Mouse (Mus musculus) left cerebral cortex, adult 9 months (tissue): Measurements from ENCODE around the gene D5Ertd579e.

Source experiments
- DNase-seq, 2 experiments: peaks; one replicate each; pipeline ENCODE4 v3.0.0; 2022; ENCODE audit warnings: low spot score in 2 of 2

D5Ertd579e gene

DNA sequence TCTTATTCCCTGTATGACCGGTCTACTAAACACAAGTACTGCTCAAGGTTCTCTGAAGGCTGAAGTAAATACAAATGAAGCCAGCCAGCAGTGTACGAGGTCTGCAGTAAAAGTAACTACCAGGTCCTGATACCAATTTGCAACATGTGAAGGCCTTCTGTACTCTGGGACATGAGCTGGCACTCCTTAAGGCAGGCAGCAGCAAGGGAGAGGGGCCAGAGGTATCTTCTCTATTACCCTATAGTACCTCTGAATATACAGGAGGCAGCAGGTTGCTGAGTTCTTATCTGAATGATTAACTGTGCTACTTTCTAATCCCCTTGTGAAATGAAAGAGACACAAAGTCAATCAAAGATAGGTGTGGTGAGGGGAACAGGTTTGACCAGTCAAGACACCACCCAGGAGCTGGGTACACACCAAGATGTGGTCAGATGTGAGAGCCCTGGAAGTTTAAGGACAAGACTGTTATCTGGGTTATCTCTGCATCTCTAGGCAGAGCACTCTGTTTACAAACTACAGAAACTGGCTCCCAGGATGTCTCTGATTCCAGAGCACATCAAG, 86.8 kb downstream of the D5Ertd579e start:
- no peak for DNase-seq

DNA sequence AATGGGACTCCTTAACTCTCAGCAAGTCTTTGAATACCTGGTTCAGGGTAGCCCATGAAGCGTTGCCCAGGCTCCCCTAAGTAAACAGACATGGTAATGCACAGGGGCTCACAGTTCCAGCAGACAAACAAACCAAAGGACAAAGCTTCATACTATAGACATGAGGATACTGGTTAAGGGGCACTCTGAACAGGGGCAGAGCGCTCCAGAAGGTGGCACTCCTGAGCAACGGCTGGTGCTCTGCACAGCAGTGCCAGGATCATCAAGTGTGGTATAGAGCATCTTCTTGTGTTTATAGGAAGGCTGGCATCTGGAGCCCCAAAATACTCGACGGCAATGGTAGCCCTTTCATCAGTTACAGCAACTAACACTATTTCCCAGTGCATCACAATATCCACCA, 92.8 kb downstream of the D5Ertd579e start:
- peak in 1 of 2 experiments; percentile 55 for DNase-seq

DNA sequence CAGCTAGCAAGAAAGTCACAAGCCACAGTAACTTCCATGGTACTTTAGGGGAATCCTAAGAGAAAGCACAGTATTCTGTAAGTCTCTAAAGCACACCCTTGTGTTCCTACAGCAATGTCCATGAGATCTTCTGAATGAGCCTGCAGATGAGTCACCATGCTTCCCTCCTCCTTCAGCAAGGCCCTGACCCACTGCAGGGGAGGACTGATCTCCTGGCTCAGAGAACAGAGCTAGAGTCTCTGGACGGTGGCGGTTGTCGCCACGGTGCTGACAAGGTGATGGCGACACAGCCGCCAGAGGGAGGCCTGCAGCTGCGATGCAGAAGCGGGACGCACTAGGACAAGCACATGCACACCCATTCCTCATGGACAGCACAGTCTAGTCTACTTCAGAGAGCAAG, 93.8 kb downstream of the D5Ertd579e start:
- no peak for DNase-seq

DNA sequence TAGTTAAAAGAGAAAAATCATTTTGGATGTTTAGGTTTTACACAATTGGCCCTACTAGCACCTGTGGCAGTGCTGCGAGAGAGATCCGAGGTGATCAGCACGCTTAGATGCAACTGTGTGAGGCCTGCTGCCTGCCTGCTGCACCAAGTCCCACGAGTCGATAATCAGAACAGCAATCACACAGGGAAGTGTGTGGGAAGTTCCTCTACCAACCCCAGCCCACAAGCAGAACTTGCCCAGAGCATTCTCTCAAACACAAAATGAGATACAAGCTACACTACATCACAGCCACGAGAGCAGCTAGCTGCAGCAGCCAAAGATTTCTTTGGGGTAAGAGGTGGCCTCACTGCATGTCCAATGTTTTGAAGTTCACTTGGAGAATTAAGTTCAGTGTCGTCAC, 94.3 kb downstream of the D5Ertd579e start:
- no peak for DNase-seq

DNA sequence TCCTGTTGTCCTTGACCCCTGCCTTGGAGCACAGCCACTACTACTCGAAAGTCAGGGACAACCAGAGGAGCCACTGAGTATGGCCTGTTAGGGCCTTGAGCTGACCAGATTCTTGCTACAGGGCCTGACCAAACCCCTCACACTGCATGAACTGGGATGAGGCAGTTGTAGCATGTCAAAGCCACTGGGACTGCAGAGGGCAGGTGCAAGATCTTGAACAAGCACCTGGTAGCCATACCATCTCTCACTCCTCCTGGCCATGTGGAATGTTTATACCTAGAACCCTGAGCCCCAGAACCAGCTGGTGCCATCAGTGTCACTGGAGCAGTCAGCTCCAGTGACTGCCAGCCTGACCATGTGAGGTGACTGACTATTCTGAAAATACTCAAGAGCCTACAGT, 96.9 kb downstream of the D5Ertd579e start:
- DNase-seq: no peak

DNA sequence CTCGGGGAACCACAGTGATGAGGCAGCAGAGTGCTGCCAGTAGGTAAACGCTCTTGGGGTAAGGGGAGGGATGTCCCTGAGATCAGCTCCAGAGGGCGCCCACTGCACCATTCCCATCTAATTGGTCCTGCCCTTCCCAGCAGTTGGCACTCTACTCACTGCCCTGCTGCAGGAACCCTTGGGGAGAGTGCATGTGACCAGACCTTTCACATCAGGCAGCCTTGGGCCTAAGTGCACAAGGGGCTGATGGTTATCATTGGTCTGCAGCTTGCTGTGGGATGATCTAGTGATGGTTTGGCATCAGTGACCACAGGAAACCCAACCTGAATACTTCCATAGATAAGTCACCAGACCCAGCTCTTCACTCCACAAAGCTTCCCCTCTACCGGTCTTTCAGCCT, 98.2 kb downstream of the D5Ertd579e start:
- DNase-seq: no peak

DNA sequence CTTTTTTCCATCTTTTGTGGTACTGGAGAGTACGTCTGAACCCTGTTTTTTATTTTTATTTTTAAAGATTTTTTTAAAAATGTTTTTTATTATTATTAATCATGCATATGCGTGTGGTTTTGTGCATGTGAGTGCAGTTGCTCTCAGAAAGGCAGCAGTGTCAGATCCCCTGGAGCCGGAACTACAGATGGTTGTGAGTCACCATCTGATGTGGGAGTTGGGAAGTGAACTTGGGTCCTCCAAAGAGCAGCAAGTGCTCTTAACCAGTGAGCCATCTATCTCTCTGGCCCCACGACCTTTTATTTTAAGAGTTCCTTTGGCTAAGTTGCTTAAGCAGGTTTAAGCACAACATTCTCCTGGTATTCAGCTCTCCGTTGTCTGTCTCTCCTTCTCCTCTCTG, 99.6 kb downstream of the D5Ertd579e start:
- DNase-seq: no peak

DNA sequence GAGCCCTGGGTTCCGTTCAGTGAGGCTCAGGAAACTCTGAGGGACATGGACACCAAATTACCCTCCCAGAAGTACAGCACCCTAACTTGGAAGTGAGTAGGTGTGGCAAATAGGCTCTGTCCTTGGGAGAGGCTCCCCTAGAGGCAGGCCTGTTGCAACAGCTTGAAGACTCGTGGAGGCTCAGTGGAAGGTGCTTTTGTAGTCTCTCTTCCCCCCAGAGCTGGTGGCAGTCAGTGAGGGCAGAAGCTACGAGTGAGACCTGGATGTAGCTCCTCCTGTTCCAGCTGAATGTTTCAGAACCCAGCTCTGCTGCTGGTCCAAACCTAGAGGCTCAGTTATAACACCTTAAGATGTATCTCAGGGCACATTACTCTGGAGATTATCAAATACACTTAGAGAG, 100.7 kb downstream of the D5Ertd579e start:
- no peak for DNase-seq

DNA sequence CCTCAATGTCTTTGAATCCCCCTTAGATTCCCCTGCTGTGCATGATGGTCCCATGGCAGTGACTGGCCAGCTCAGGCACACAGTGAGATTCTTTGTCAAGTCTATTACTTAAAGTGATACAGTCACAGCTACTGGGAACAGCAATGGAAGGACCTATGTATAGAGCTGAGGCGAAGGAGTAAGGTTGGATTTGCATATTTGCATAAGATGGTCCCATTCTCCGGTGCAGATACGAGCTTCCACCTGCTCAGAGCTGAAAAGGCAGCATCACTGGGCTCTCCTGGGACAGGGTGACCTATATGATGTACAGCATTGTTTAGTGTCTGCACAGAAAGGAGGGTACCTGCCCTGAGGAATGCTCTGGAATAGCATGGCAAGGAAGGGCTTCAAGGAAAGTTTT, 101.5 kb downstream of the D5Ertd579e start:
- DNase-seq: no peak

DNA sequence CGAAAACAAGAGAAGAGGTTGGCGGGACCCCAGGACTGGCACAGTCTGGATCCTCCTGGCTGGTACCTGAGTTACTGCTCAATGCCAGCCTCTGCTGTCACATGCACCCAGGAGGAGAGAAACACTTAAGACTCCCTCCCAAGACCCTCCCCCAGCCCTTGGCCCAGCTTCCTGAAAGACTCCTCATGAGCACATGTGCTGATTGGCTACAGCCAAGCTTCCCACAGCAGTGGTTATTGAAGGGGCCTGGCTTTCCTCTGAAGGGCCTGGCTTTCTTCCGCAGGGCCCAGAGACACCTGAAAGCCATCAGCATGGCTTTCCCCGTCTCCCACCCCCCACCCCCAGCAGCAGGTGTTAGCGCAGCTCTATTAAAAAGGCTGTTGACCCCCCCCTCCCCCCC, 102.6 kb downstream of the D5Ertd579e start, which contains the start of gene Tbc1d14:
Gene Tbc1d14, minus strand, starts transcription at position 101 of the 400 bp plus-strand sequence.
- DNase-seq: no peak

DNA sequence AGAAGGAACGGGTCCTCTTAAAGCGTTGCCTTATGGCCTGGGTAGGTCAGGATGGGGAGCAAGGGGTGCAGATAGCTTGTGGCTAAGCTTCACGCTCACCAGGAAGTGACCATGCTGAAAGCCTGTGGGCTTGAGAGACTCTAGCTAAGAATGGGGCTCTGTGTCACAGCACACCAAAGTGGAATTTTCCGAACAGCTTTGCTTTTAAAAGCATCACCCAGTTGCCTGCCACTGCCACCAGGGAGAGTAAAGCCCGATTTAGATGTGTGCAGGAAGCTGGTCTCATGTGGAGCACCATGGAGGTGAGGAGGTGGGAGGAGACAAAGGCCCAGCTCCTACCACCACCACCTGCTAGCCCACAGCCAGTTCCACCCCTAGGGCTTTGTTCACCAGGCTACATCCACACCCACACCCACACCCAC, 105.3 kb downstream of the D5Ertd579e start:
- DNase-seq: peak in 1 of 2 experiments; percentile 65

DNA sequence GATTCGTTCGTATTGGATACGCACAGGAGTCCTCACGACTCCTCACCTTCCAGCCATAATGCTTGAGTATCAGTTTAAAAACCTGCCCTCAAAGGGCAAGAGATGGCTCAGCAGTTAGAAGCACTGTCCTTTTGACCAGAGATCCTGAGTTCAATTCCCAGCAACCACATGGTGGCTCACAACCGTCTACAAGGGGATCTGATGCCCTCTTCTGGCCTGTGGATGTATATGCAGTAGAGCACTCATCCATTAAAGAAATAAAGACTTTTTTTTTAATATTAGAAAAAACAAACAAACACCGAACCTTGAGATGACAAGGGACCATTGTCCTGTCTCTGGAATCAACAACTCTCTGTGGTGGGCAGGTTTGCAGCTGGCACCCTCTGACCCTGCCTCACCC, 111.5 kb downstream of the D5Ertd579e start:
- no peak for DNase-seq

DNA sequence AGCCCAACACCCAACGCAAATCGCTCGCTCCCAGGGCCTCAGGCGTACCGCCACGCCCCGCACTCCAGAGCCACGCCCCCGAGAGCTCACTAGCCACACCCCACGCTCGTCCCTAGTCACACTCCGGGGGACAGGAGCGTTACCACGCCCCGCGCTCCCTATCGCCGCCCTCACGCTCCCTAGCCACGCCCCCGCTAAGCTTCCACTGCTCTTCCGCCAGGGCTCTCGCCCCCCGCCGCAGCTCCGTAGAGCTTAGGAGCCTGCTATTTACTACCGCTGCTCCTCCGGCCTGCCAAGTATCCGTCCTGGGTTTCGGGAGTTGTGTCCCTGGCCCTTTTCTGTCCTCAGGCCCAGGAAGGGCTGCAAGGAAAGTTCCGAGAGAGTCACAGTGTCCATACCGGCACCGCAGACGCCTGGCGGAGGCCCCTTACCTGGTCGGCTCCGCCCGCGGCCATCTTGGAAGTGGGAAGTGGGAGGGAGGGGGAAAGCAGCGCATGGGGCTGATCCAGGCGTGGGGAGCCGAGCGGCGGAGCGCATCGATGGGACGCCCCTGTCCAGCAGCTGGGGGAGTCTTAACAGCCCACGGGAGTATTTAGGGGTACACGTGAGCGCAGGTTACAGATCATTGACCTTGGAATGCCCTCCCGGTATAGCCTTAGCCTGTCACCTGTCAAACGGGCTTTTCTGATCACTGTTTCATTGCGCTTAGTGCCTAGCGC, 113.7 kb downstream of the D5Ertd579e start:
- peak; percentile 98 to 99 for DNase-seq

DNA sequence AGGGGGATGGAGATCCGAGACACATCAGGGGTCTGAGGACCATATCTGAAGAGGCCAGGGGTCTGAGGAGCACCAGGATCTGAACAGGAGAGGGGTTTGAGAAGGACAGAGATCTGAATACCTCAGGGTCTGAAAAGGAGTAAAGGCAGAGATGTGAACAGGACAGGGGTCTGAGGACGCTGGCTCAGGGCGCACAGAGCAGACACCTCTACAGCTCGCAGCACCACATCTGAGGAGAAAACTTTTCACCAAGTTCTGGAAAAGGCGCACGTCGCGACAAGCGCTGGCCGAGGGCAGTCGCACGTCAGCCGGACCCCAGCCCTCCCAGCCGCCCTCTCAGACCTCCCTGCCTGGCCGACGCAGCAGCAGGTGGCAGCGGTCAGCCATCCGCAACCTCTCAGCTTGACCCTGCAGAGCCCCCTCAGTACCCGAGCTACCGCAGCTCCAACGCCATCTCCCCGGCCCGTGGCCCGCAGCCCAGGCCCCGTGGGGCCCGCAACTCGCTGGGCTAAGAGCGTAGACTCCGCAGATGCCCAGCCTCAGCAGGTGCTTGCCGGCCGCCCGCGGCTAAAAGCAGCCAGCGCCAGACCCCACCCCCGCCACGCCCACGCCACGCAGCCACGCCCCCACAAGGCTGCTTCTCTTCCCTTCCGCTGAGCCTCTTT, 114.4 kb downstream of the D5Ertd579e start:
- no peak for DNase-seq

DNA sequence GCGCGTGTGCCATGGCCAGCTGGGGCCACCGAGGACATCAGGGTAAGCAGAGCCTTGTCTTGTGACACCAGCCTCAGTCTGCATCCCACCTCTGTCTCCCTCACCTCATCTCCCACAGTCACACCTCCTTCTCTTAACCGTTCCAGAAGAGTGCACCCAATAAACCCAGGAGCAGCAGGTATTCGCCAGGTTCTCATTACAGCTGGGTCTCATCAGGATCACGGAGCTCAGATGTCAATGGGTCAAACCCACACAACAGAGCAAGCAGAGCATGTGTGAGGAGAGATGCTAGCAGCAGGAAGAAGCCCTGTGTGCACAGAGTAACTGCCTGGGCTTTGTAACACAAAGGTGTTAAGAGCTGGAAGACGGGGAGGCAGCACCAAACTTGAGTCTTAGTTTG, 115.9 kb downstream of the D5Ertd579e start:
- no peak for DNase-seq

DNA sequence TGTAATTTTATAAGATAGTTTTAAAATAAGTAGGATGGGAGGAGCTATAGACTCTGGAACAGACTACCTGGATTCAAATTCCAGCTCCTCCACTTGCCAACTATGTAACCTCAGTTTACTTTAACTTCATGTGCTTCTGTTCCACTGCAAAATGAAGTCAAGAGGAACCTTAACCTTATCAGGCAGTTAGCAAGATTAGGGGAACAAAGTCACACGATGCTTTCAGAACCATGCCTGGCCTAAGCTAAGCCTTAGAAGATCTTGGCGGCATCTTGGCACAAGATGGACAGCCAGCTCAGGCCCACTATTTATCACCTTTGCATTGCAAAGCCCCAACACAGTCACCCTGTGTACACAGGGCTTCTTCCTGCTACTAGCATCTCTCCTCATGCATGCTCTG, 116.8 kb downstream of the D5Ertd579e start:
- no peak for DNase-seq

DNA sequence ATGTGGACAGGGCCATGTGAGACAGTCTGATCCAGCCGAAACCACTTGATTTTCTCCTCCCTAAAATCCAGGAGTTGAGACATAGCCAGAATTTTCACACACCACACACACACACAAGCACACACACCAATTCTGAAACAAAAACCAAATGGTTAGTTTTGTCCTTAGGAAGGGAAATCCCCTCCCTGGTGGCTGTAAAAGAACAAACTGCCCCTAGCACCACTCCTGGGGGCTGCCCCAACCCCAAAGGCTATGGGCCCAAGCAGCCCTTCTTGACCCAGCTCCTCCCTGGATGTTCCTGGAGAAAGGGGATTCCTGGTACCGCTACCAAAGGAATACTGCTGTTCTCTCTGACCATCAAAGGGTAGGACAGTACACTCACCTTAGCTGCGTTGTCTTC, 119.4 kb downstream of the D5Ertd579e start:
- no peak for DNase-seq

DNA sequence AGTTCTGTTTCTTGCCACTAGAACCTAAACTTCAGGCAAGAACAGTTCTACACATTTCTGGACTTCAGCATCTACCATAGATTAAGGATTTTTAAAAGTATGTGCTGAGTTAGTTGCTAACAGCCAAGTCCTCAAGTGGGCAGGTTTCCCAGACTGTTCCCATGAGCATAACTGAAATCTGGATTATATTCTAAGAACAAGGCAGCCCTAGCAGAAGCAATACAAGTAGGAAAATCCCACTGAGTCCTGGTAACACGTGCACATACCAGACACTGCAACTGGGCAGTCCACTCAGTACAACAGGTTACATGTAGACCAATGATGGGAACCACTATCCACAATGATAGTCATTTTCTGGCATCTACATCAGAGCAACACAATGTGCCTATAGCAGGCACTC, 120.1 kb downstream of the D5Ertd579e start:
- DNase-seq: peak in 1 of 2 experiments; percentile 51

DNA sequence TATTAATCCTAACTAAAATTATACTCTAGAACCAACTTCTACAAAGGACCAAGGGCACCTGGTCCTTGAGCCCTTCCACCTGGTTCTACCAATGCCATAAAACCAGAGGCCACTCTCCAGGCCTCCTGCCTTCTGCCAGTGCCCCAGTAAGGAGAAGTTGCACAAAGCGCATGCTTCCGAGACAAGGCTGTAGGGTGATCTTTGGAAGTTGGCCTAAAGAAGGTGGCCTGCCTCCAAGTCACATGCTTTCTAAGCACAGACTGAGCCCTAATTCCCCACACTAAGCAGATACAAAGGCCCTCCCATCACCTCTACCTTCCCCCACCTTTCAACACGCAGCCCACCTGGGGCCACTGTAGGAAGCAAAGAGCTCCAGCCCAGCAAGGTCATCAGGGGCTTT, 120.6 kb downstream of the D5Ertd579e start:
- no peak for DNase-seq

DNA sequence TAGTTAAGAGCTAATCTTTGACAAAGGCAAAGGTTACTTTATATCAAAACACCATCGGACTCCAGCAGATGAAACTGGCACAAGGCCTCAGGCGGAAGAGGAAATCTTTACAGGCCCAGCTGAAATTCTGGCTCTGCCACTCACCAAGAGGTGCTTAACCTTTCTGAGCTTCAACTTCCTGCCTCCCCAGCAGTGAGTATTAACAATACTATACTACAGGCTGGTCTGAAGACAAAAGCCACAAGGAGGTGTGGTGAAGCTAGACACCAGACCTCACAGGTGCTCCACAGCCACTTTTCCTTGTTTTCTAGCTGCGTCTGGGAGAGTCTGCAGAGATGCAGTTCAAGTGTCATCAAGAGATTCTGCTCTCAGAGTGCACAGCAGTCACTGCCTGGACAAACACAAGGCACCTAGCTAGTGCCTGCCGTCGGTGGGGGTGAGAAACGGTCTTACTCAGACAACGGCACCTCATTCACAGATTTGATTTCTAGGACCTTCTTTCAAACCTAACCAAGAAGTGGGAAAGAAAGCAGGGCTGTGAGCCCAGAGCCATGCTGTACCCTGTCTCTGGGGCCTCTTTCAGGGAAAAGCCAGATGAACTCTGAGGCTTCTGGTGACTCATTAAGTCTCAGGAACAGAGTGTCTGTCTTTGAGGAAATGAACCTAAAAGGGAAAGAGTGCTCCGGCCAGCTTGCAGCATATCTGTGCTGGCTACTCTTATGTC, 121.5 kb downstream of the D5Ertd579e start:
- no peak for DNase-seq

DNA sequence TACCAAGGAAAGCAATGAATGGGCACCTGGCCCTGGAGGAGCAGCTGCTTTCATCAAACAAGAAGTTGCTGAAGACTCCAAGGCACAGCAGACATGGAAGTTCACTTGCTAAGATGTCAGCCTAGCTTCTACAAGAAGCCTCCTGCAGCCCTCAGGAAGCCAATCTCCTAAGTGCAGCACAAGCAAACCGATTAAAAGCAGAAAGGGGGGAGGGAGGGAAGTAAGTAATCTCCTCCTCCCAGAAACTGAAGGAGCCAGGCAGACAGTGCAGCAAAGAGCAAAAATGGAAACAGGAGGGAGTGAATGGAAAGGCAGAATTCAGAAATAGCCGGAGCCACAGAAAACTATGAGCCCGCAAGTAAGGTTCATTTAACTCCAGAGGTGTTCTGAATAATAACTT, 122.5 kb downstream of the D5Ertd579e start:
- no peak for DNase-seq

DNA sequence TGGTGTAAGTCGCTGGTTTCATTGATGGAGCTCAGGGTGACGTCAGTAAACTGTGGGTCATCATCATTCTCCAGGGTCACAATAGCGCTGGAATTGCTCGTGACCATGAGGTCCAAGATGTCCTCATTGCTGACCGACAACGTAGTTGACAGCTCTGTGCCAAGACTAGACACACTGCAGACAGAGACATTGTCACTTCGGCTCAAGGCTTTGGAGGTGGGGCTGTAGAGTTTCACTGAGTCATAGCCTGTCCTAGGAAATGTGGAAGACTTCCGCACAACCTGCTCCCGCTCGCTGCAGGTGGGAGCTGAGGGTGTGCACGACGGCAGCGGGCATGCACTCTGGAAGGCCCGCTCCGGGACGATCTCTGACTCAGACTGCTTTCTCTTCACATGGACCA, 124.5 kb downstream of the D5Ertd579e start:
- DNase-seq: no peak
